ENCODE assay signal across 8 mouse cellular contexts in the genomic region with DNA sequence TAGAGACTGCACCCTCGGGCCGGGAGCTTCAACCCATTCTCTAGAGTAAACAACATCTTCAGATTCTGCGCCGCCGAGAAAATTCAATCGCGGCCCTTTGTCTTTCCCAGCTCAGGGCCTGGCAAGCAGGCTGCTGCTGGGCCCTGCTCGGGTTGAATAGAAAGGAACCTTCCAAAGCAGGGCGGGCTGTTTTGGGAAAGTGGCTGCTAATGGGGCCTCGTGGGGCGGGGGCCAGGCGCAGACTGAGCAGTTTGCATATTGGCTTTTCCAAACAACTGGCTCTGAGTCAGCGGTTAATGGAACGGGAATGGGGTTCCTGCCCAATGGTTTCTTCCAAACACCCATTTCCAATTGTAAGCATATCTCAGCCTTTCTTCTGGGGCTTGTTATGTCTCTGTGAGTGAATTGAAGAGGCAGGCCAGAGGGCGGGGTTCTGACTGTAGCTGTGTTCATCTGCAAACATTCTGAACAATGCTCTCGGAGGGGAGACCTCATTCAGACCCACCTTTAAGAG.
DNase-seq lines count a peak whose midpoint lies in the region; ATAC-seq and TF ChIP-seq lines count a peak whose summit lies in the region.

No protein-coding gene starts in this region.

- TF ChIP-seq CTCF in kidney, postnatal 0 days (IDR thresholded peaks at IDR 0.05; ENCODE audit: low read depth), result no peak
- no peak; the same call in 1 of the 2 replicates for TF ChIP-seq CTCF in stomach, postnatal 0 days (IDR thresholded peaks at IDR 0.05; ENCODE audit: low read depth)
- no peak for TF ChIP-seq CTCF in thymus, adult 2 months (IDR thresholded peaks at IDR 0.05; ENCODE audit: borderline replicate concordance, control insufficient read depth, extremely low read depth, insufficient read depth, low read length, poor library complexity)

- WGBS in kidney, postnatal 0 days, result 44% methylated on average over 16 of the region's 16 CpGs
- 9% methylated on average over 16 of the region's 16 CpGs for WGBS in midbrain, embryonic 16.5 days
- 5% methylated on average over 16 of the region's 16 CpGs for WGBS in stomach, postnatal 0 days
- 69% methylated on average over 16 of the region's 16 CpGs for WGBS in thymus, adult 2 months

- TF ChIP-seq POLR2A in thymus, adult 2 months (IDR thresholded peaks at IDR 0.05; ENCODE audit: control insufficient read depth, extremely low read depth, insufficient read depth, low read length, poor library complexity), result no peak

- no peaks in the 10 kb centered on the region for H3K27me3 ChIP-seq in kidney, postnatal 0 days (ENCODE audit: insufficient read depth, low read length)
- H3K27me3 ChIP-seq in midbrain, embryonic 16.5 days (ENCODE audit: control insufficient read depth, insufficient read depth, low read depth, low read length), result no peaks in the 10 kb centered on the region
- no peaks in the 10 kb centered on the region for H3K27me3 ChIP-seq in stomach, postnatal 0 days (ENCODE audit: control insufficient read depth, insufficient read depth, low read length)
- no peaks in the 10 kb centered on the region for H3K27me3 ChIP-seq in thymus, adult 2 months (ENCODE audit: control insufficient read depth, insufficient read depth, low read length)

- H3K4me1 ChIP-seq in kidney, postnatal 0 days (replicated peaks; ENCODE audit: insufficient read depth, low read length), result no peaks in the 10 kb centered on the region
- H3K4me1 ChIP-seq in midbrain, embryonic 16.5 days (ENCODE audit: control insufficient read depth, insufficient read depth, low read length), result 0 out of 2 replicates have a peak, but pooled peaks cover 3% of the 10 kb centered on the region
- peaks cover 10% of the 10 kb centered on the region for H3K4me1 ChIP-seq in stomach, postnatal 0 days (replicated peaks; ENCODE audit: control insufficient read depth, insufficient read depth)
- H3K4me1 ChIP-seq in thymus, adult 2 months (replicated peaks; ENCODE audit: control insufficient read depth, insufficient read depth, low read length), result no peaks in the 10 kb centered on the region

- ATAC-seq in kidney, postnatal 0 days (replicated peaks; ENCODE audit: low FRiP score, low read depth), result no peak
- peak; percentile 72; the same call in 1 of the 2 replicates for ATAC-seq in frontal cortex, adult (ENCODE audit: low TSS enrichment)
- ATAC-seq in midbrain, embryonic 16.5 days, result peak; percentile 76
- ATAC-seq in stomach, postnatal 0 days (ENCODE audit: low FRiP score, low TSS enrichment), result peak; percentile 91

- intact Hi-C loops in heart, postnatal 25 days (cut with DNase I), result no loop called here
- intact Hi-C loops in left cerebral cortex, postnatal 10 days (cut with DNase I), result no loop called here

- H3K4me3 ChIP-seq in kidney, postnatal 0 days (replicated peaks; ENCODE audit: low read depth, low read length), result no peak overlapping the region
- H3K4me3 ChIP-seq in midbrain, embryonic 16.5 days (ENCODE audit: low read depth, low read length), result no peak overlapping the region
- no peak overlapping the region for H3K4me3 ChIP-seq in stomach, postnatal 0 days (ENCODE audit: low read depth, low read length)
- no peak overlapping the region for H3K4me3 ChIP-seq in thymus, adult 2 months (ENCODE audit: control insufficient read depth, insufficient read depth, low read length)

- H3K27ac ChIP-seq in kidney, postnatal 0 days, result peak overlapping the region; percentile 50
- H3K27ac ChIP-seq in midbrain, embryonic 16.5 days (ENCODE audit: low read length), result peak overlapping the region; percentile 31
- H3K27ac ChIP-seq in stomach, postnatal 0 days (replicated peaks), result peak overlapping the region; percentile 90
- no peak overlapping the region for H3K27ac ChIP-seq in thymus, adult 2 months (ENCODE audit: control insufficient read depth, insufficient read depth, low read length)

- no peaks in the 10 kb centered on the region for H3K9me3 ChIP-seq in kidney, postnatal 0 days (replicated peaks; ENCODE audit: low read length)
- no peaks in the 10 kb centered on the region for H3K9me3 ChIP-seq in midbrain, embryonic 16.5 days (replicated peaks; ENCODE audit: control insufficient read depth, low read length, poor library complexity, severe bottlenecking)
- H3K9me3 ChIP-seq in stomach, postnatal 0 days (ENCODE audit: control insufficient read depth, low read length), result no peaks in the 10 kb centered on the region

- peak; percentile 51 for TF ChIP-seq EP300 in stomach, postnatal 0 days (optimal IDR thresholded peaks at IDR 0.05)

- no peak overlapping the region for H3K4me2 ChIP-seq in kidney, postnatal 0 days (ENCODE audit: low read length)
- H3K4me2 ChIP-seq in midbrain, embryonic 16.5 days (ENCODE audit: low read length), result peak overlapping the region; percentile 16
- peak overlapping the region; percentile 37 for H3K4me2 ChIP-seq in stomach, postnatal 0 days (replicated peaks; ENCODE audit: low read depth)

- H3K36me3 ChIP-seq in kidney, postnatal 0 days (ENCODE audit: insufficient read depth, low read length), result no peaks in the 10 kb centered on the region
- no peaks in the 10 kb centered on the region for H3K36me3 ChIP-seq in midbrain, embryonic 16.5 days (ENCODE audit: control insufficient read depth, insufficient read depth, low read length)
- no peaks in the 10 kb centered on the region for H3K36me3 ChIP-seq in stomach, postnatal 0 days (ENCODE audit: control insufficient read depth, insufficient read depth, low read length)
- H3K36me3 ChIP-seq in thymus, adult 2 months (ENCODE audit: control insufficient read depth, insufficient read depth, low read length), result no peaks in the 10 kb centered on the region

- DNase-seq in kidney, postnatal 0 days (ENCODE audit: low spot score), result no peak
- DNase-seq in kidney, adult 9 months, result no peak
- DNase-seq in heart, postnatal 25 days (ENCODE audit: low spot score), result peak; percentile 60
- DNase-seq in left cerebral cortex, postnatal 10 days (ENCODE audit: extremely low spot score in 1 of 2, low spot score in 2 of 2), result peak; percentile 55 to 63
- peak; percentile 79 for DNase-seq in stomach, postnatal 0 days (ENCODE audit: low spot score)
- no peak for DNase-seq in thymus, adult 2 months

- no peak overlapping the region for H3K9ac ChIP-seq in kidney, postnatal 0 days (ENCODE audit: low read depth, low read length)
- no peak overlapping the region; the same call in 1 of the 2 replicates for H3K9ac ChIP-seq in midbrain, embryonic 16.5 days (ENCODE audit: low read depth, low read length)
- H3K9ac ChIP-seq in stomach, postnatal 0 days (ENCODE audit: low read length), result peak overlapping the region; percentile 38; the same call in 1 of the 2 replicates

Comparison
In these comparisons a context has a peak if more than half of its experiments do, and no peak if none do; other contexts are left out.
1. DNase-seq: peak in heart, postnatal 25 days (single experiment), left cerebral cortex, postnatal 10 days (2 of 2) and stomach, postnatal 0 days (single experiment); none in kidney, postnatal 0 days (single experiment), kidney, adult 9 months (single experiment) and thymus, adult 2 months (single experiment).